Mouse (Mus musculus): Measurements from ENCODE around the gene Pdcd10. TPM values are rescaled to one million over a fixed set of nuclear protein-coding genes. Genes with fewer than 3 reads are reported as not detected.

Gene Pdcd10
- polyA plus RNA-seq, 1 experiment from 2014 or later, result 86.4 TPM

Other genes with a start within 250 kb of the Pdcd10 start
- not detected in 2 replicates for gene Wdr49, start 74.7 kb downstream of the Pdcd10 start, polyA plus RNA-seq (2015; fragmentation: Nextera tagmentation; extraction: Ambion mirVana)
- gene Serpini1, start 691 bp upstream of the Pdcd10 start, polyA plus RNA-seq (2015; fragmentation: Nextera tagmentation; extraction: Ambion mirVana), result 5.0 and 5.3 TPM in 2 replicates
- not detected in 2 replicates for gene Gm29133, start 191.3 kb upstream of the Pdcd10 start, polyA plus RNA-seq (2015; fragmentation: Nextera tagmentation; extraction: Ambion mirVana)